Mouse (Mus musculus) lung, embryonic 15.5 days (tissue): ENCODE results near the gene Usp32. TPM values are rescaled to one million over a fixed set of nuclear protein-coding genes. Genes with fewer than 3 reads are reported as not detected.

ENCODE experiments used
- ATAC-seq: fragments of 200-750 bp; cut with Nextera tagmentation; 2 replicates; pipeline ENCODE4 v1.8.0; 2017; ENCODE audit warnings: moderate number of reproducible peaks, borderline replicate concordance; ENCODE audit not compliant: low FRiP score, low TSS enrichment; ENCODE audit errors: extremely low read depth
- H3K27ac ChIP-seq: fragments of 300-500 bp; sonication (generic); 2 replicates; pipeline ENCODE4 v1.5.1; 2015; ENCODE audit warnings: moderate library complexity, mild to moderate bottlenecking, inconsistent platforms
- H3K27me3 ChIP-seq: fragments of 300-500 bp; sonication (generic); 2 replicates; pipeline ENCODE4 v1.6.1; 2015; ENCODE audit warnings: inconsistent platforms
- H3K36me3 ChIP-seq: fragments of 300-500 bp; sonication (generic); 2 replicates; pipeline ENCODE4 v1.6.1; 2015; ENCODE audit warnings: inconsistent platforms
- H3K4me1 ChIP-seq: fragments of 300-500 bp; sonication (generic); 2 replicates; pipeline ENCODE4 v1.6.1; 2015; ENCODE audit warnings: inconsistent platforms
- H3K4me2 ChIP-seq: fragments of 300-500 bp; sonication (generic); 2 replicates; pipeline ENCODE4 v1.6.1; 2015; ENCODE audit warnings: inconsistent platforms, mild to moderate bottlenecking, moderate library complexity
- H3K4me3 ChIP-seq: fragments of 300-500 bp; sonication (generic); 2 replicates; pipeline ENCODE4 v1.5.1; 2015; ENCODE audit warnings: mild to moderate bottlenecking, inconsistent platforms
- H3K9ac ChIP-seq: fragments of 300-500 bp; sonication (generic); 2 replicates; pipeline ENCODE4 v1.6.1; 2015; ENCODE audit warnings: inconsistent platforms
- H3K9me3 ChIP-seq: fragments of 300-500 bp; sonication (generic); 2 replicates; pipeline ENCODE4 v1.6.1; 2016; ENCODE audit warnings: inconsistent platforms
- WGBS: fragments of 180-500 bp; shearing (Covaris S2); methylation state at CpG from one replicate; pipeline ENCODE4 v1.1.7; 2015; 5-methylcytosine and 5-hydroxymethylcytosine counted together
- polyA plus RNA-seq: library from polyadenylated mRNA; unstranded; fragments of >200 nt; fragmentation: Nextera tagmentation; extraction: Ambion mirVana; gene quantifications from 2 replicates; pipeline ENCODE4 v1.2.1, GENCODE M21; 2015

Gene Usp32
- polyA plus RNA-seq, 1 experiment from 2014 or later = 3.4 TPM

GRCm38 (mm10) chr11:85039256-85039655 is 100.7 kb downstream of the Usp32 start:
- Histone ChIP-seq H3K4me3 (no peak overlapping the region), H3K4me2 (no peak overlapping the region), H3K4me1 (no peaks in the 10 kb centered on the region), H3K9ac (no peak overlapping the region), H3K27ac (no peak overlapping the region), H3K36me3 (peaks cover 3% of the 10 kb centered on the region), H3K9me3 (no peaks in the 10 kb centered on the region), H3K27me3 (no peaks in the 10 kb centered on the region)
- no peak for ATAC-seq
- 97% methylated on average over 2 of the region's 3 CpGs for WGBS

- no peak overlapping the region for H3K4me3 ChIP-seq
- 0 out of 2 replicates have a peak, but pooled peaks cover 8% of the 10 kb centered on the region for H3K36me3 ChIP-seq
- H3K9ac ChIP-seq = no peak overlapping the region
- H3K4me2 ChIP-seq = no peak overlapping the region
- no peak for ATAC-seq
- no peak overlapping the region for H3K27ac ChIP-seq
- H3K4me1 ChIP-seq = no peaks in the 10 kb centered on the region
- H3K27me3 ChIP-seq = no peaks in the 10 kb centered on the region
- H3K9me3 ChIP-seq = no peaks in the 10 kb centered on the region
These were observed 126.8 kb downstream of the Usp32 start for GRCm38 (mm10) chr11:85013121-85013520.

- ATAC-seq = no peak
- Histone ChIP-seq H3K36me3 (peaks cover 15% of the 10 kb centered on the region; the same call in 1 of the 2 replicates), H3K4me3 (no peak overlapping the region), H3K4me2 (no peak overlapping the region), H3K27ac (no peak overlapping the region), H3K9ac (no peak overlapping the region), H3K9me3 (no peaks in the 10 kb centered on the region), H3K27me3 (no peaks in the 10 kb centered on the region), H3K4me1 (no peaks in the 10 kb centered on the region)
- WGBS = 84% methylated on average over 3 of the region's 3 CpGs
These were observed 136.4 kb downstream of the Usp32 start for GRCm38 (mm10) chr11:85003566-85003965.

- Histone ChIP-seq H3K4me2 (no peak overlapping the region), H3K9ac (no peak overlapping the region), H3K27ac (no peak overlapping the region), H3K36me3 (peaks cover 18% of the 10 kb centered on the region), H3K9me3 (no peaks in the 10 kb centered on the region), H3K4me1 (no peaks in the 10 kb centered on the region), H3K27me3 (no peaks in the 10 kb centered on the region), H3K4me3 (no peak overlapping the region)
- 93% methylated on average over 1 of the region's 1 CpGs for WGBS
- ATAC-seq = no peak
These were observed 144.7 kb downstream of the Usp32 start for GRCm38 (mm10) chr11:84995241-84995640.

GRCm38 (mm10) chr11:84992996-84993395 is 147.0 kb downstream of the Usp32 start:
- Histone ChIP-seq H3K36me3 (peaks cover 27% of the 10 kb centered on the region), H3K9me3 (no peaks in the 10 kb centered on the region), H3K27me3 (no peaks in the 10 kb centered on the region), H3K4me2 (no peak overlapping the region), H3K9ac (no peak overlapping the region), H3K27ac (no peak overlapping the region), H3K4me3 (no peak overlapping the region), H3K4me1 (no peaks in the 10 kb centered on the region)
- no peak for ATAC-seq
- 78% methylated on average over 1 of the region's 1 CpGs for WGBS

GRCm38 (mm10) chr11:84988341-84988919 is 151.5 kb downstream of the Usp32 start:
- ATAC-seq = no peak
- Histone ChIP-seq H3K4me1 (no peaks in the 10 kb centered on the region), H3K9ac (no peak overlapping the region), H3K27me3 (no peaks in the 10 kb centered on the region), H3K4me2 (no peak overlapping the region), H3K27ac (no peak overlapping the region), H3K9me3 (no peaks in the 10 kb centered on the region), H3K36me3 (peaks cover 39% of the 10 kb centered on the region), H3K4me3 (no peak overlapping the region)
- WGBS = 91% methylated on average over 3 of the region's 3 CpGs

- no peak overlapping the region for H3K4me3 ChIP-seq
- H3K9me3 ChIP-seq = no peaks in the 10 kb centered on the region
- no peak overlapping the region for H3K4me2 ChIP-seq
- no peaks in the 10 kb centered on the region for H3K27me3 ChIP-seq
- no peak overlapping the region for H3K27ac ChIP-seq
- peaks cover 28% of the 10 kb centered on the region for H3K36me3 ChIP-seq
- no peaks in the 10 kb centered on the region for H3K4me1 ChIP-seq
- H3K9ac ChIP-seq = no peak overlapping the region
- no peak for ATAC-seq
- 88% methylated on average over 6 of the region's 6 CpGs for WGBS
These were observed 154.5 kb downstream of the Usp32 start for GRCm38 (mm10) chr11:84985421-84985820.

- peaks cover 7% of the 10 kb centered on the region for H3K36me3 ChIP-seq
- no peaks in the 10 kb centered on the region for H3K4me1 ChIP-seq
- no peak overlapping the region for H3K9ac ChIP-seq
- H3K27me3 ChIP-seq = no peaks in the 10 kb centered on the region
- H3K4me3 ChIP-seq = no peak overlapping the region
- ATAC-seq = no peak
- WGBS = 76% methylated on average over 2 of the region's 2 CpGs
- no peaks in the 10 kb centered on the region for H3K9me3 ChIP-seq
- H3K4me2 ChIP-seq = no peak overlapping the region
- H3K27ac ChIP-seq = no peak overlapping the region
These were observed 159.3 kb downstream of the Usp32 start for GRCm38 (mm10) chr11:84980697-84981096.

- H3K4me3 ChIP-seq = no peak overlapping the region
- no peaks in the 10 kb centered on the region for H3K4me1 ChIP-seq
- no peak overlapping the region for H3K27ac ChIP-seq
- ATAC-seq = no peak
- H3K9me3 ChIP-seq = no peaks in the 10 kb centered on the region
- no peak overlapping the region for H3K4me2 ChIP-seq
- 0 out of 2 replicates have a peak, but pooled peaks cover 3% of the 10 kb centered on the region for H3K36me3 ChIP-seq
- 30% methylated on average over 1 of the region's 1 CpGs for WGBS
- H3K9ac ChIP-seq = no peak overlapping the region
- H3K27me3 ChIP-seq = no peaks in the 10 kb centered on the region
These were observed 160.6 kb downstream of the Usp32 start for GRCm38 (mm10) chr11:84979351-84979750.

- Histone ChIP-seq H3K4me2 (no peak overlapping the region), H3K27ac (no peak overlapping the region), H3K9ac (no peak overlapping the region), H3K4me1 (no peaks in the 10 kb centered on the region), H3K4me3 (no peak overlapping the region), H3K9me3 (no peaks in the 10 kb centered on the region), H3K36me3 (no peaks in the 10 kb centered on the region), H3K27me3 (no peaks in the 10 kb centered on the region)
- ATAC-seq = no peak
- 49% methylated on average over 2 of the region's 2 CpGs for WGBS
These were observed 161.8 kb downstream of the Usp32 start for GRCm38 (mm10) chr11:84978113-84978512.

- H3K4me3 ChIP-seq = no peak overlapping the region
- H3K4me1 ChIP-seq = no peaks in the 10 kb centered on the region
- H3K27me3 ChIP-seq = no peaks in the 10 kb centered on the region
- no peak overlapping the region for H3K27ac ChIP-seq
- no peak for ATAC-seq
- H3K4me2 ChIP-seq = no peak overlapping the region
- no peaks in the 10 kb centered on the region for H3K36me3 ChIP-seq
- 72% methylated on average over 3 of the region's 3 CpGs for WGBS
- no peaks in the 10 kb centered on the region for H3K9me3 ChIP-seq
- H3K9ac ChIP-seq = no peak overlapping the region
These were observed 162.5 kb downstream of the Usp32 start for GRCm38 (mm10) chr11:84977385-84977952.

GRCm38 (mm10) chr11:84976706-84977105 is 163.3 kb downstream of the Usp32 start:
- no peaks in the 10 kb centered on the region for H3K4me1 ChIP-seq
- H3K4me3 ChIP-seq = no peak overlapping the region
- 75% methylated on average over 3 of the region's 3 CpGs for WGBS
- no peaks in the 10 kb centered on the region for H3K27me3 ChIP-seq
- H3K9me3 ChIP-seq = no peaks in the 10 kb centered on the region
- no peak overlapping the region for H3K4me2 ChIP-seq
- H3K36me3 ChIP-seq = no peaks in the 10 kb centered on the region
- H3K9ac ChIP-seq = no peak overlapping the region
- no peak overlapping the region for H3K27ac ChIP-seq
- no peak for ATAC-seq
